In genomic region chr4:149585236-149585635, GRCm38 (mm10) we compare ENCODE assay signal across 12 mouse cellular contexts. TPM values are rescaled to one million over a fixed set of nuclear protein-coding genes. Genes with fewer than 3 reads are reported as not detected.
DNase-seq lines count a peak whose midpoint lies in the region; ATAC-seq and TF ChIP-seq lines count a peak whose summit lies in the region.
"Had no signal": no experiment of that assay in that cellular context is flagged by ENCODE, and none has a peak within 500 bp of the region (broad histone marks: within the 10 kb centered on the region; RNA-seq: fewer than 3 reads in every experiment).

No protein-coding gene starts in this region.

- H3K27ac ChIP-seq in hindbrain, embryonic 10.5 days, result no peak overlapping the region
- no peak overlapping the region for H3K27ac ChIP-seq in hindbrain, embryonic 16.5 days (ENCODE audit: low read depth, low read length)
- H3K27ac ChIP-seq in cortical plate, adult 2 months (ENCODE audit: insufficient read depth, low read length), result no peak overlapping the region

- H3K4me1 ChIP-seq in hindbrain, embryonic 10.5 days (replicated peaks), result peaks cover 36% of the 10 kb centered on the region
- peaks cover 10% of the 10 kb centered on the region for H3K4me1 ChIP-seq in hindbrain, embryonic 16.5 days (ENCODE audit: control insufficient read depth, insufficient read depth, low read depth, low read length)
- H3K4me1 ChIP-seq in cortical plate, adult 2 months (ENCODE audit: control insufficient read depth, insufficient read depth, low read length), result peaks cover 3% of the 10 kb centered on the region; the same call in 1 of the 2 replicates

- no peak for TF ChIP-seq POLR2A in cortical plate, adult 2 months (IDR thresholded peaks at IDR 0.05; ENCODE audit: extremely low read depth, insufficient read depth, low read length)
- no peak for TF ChIP-seq POLR2A in myocyte (IDR thresholded peaks at IDR 0.05; ENCODE audit: insufficient read length, low read depth)

- H3K4me3 ChIP-seq in hindbrain, embryonic 10.5 days, result peak overlapping the region; percentile 81; the same call in 1 of the 2 replicates
- no peak overlapping the region for H3K4me3 ChIP-seq in hindbrain, embryonic 16.5 days (ENCODE audit: low read length)
- H3K4me3 ChIP-seq in cortical plate, adult 2 months (ENCODE audit: insufficient read depth, low read length), result peak overlapping the region; percentile 99; the same call in 1 of the 2 replicates
- H3K4me3 ChIP-seq in myocyte, result peak overlapping the region; percentile 55
- H3K4me3 ChIP-seq: erythroblast, embryonic 14.5 days had no signal

- no peak overlapping the region for H3ac ChIP-seq in myocyte (ENCODE audit: control insufficient read depth, insufficient read length)

- H3K79me2 ChIP-seq in myocyte (ENCODE audit: control insufficient read depth, insufficient read depth), result peaks cover 22% of the 10 kb centered on the region

- no peak for ATAC-seq in hindbrain, embryonic 16.5 days
- 0 out of 2 replicates have a peak, but pooled peaks have one; percentile 46 for ATAC-seq in erythroid progenitor cell, adult 5-6 weeks (replicated peaks; ENCODE audit: low FRiP score, poor library complexity, severe bottlenecking)

- H3K9me3 ChIP-seq in hindbrain, embryonic 10.5 days, result no peaks in the 10 kb centered on the region
- no peaks in the 10 kb centered on the region for H3K9me3 ChIP-seq in hindbrain, embryonic 16.5 days (ENCODE audit: control insufficient read depth, low read length)

- H3K27me3 ChIP-seq in hindbrain, embryonic 10.5 days (ENCODE audit: insufficient read depth, poor library complexity, severe bottlenecking), result peaks cover 61% of the 10 kb centered on the region
- no peaks in the 10 kb centered on the region; the same call in 1 of the 2 replicates for H3K27me3 ChIP-seq in hindbrain, embryonic 16.5 days (replicated peaks; ENCODE audit: control insufficient read depth, insufficient read depth, low read length)
- peaks cover 5% of the 10 kb centered on the region for H3K27me3 ChIP-seq in myocyte (ENCODE audit: control insufficient read depth, insufficient read depth, insufficient read length)

- no peak overlapping the region for H3K9ac ChIP-seq in hindbrain, embryonic 16.5 days (ENCODE audit: low read depth, low read length)

- H3K4me2 ChIP-seq in hindbrain, embryonic 16.5 days (ENCODE audit: low read length), result no peak overlapping the region; the same call in 1 of the 2 replicates
- H3K4me2 ChIP-seq in myocyte (ENCODE audit: low read depth), result no peak overlapping the region

- no peak for TF ChIP-seq CTCF in cortical plate, adult 2 months (IDR thresholded peaks at IDR 0.05; ENCODE audit: extremely low read depth, insufficient read depth, low read length)

- 87% methylated on average over 8 of the region's 8 CpGs for WGBS in hindbrain, embryonic 10.5 days
- WGBS in hindbrain, embryonic 16.5 days, result 87% methylated on average over 8 of the region's 8 CpGs

- no peaks in the 10 kb centered on the region for H3K36me3 ChIP-seq in hindbrain, embryonic 10.5 days
- H3K36me3 ChIP-seq in hindbrain, embryonic 16.5 days (ENCODE audit: control insufficient read depth, insufficient read depth, low read length), result no peaks in the 10 kb centered on the region
- H3K36me3 ChIP-seq in myocyte (ENCODE audit: control insufficient read depth, insufficient read depth), result no peaks in the 10 kb centered on the region

- DNase-seq in hindbrain, embryonic 10.5 days (ENCODE audit: low spot score), result no peak
- no peak for DNase-seq in adrenal gland, adult 18-20 months (ENCODE audit: low spot score in 2 of 2)
- DNase-seq in layer of hippocampus, postnatal 25 days (ENCODE audit: extremely low spot score in 1 of 2, low spot score in 1 of 2), result no peak
- DNase-seq: adrenal gland, adult 8-10 months; embryo, embryonic 11 days; heart, adult 18-20 months; lung, adult 2 months had no signal

TF ChIP-seq in myocyte, 11 proteins besides CTCF, POLR2A, EP300 and RAD21:
- no peak for TF ChIP-seq POLR2AphosphoS2 (IDR thresholded peaks at IDR 0.05; ENCODE audit: insufficient read length, low read depth)
- TF ChIP-seq USF1 (IDR thresholded peaks at IDR 0.05; ENCODE audit: low read depth), result no peak
- TF ChIP-seq MYOD1 (IDR thresholded peaks at IDR 0.05; ENCODE audit: control insufficient read depth in 1 of 3, insufficient read length in 2 of 3, low read depth in 2 of 3), result no peak
- TF ChIP-seq REST (IDR thresholded peaks at IDR 0.05; ENCODE audit: insufficient read depth, insufficient read length), result no peak
- TF ChIP-seq SRF (IDR thresholded peaks at IDR 0.05; ENCODE audit: control insufficient read depth, insufficient read length, low read depth), result no peak
- TF ChIP-seq MAX (IDR thresholded peaks at IDR 0.05; ENCODE audit: low read depth), result no peak
- TF ChIP-seq MYOG (IDR thresholded peaks at IDR 0.05; ENCODE audit: control insufficient read depth in 1 of 3, insufficient read depth in 1 of 3, insufficient read length in 2 of 3, low read depth in 2 of 3), result no peak
- no peak for TF ChIP-seq CEBPB (IDR thresholded peaks at IDR 0.05; ENCODE audit: insufficient read depth, poor library complexity, severe bottlenecking)
- no peak for TF ChIP-seq TCF3 (IDR thresholded peaks at IDR 0.05; ENCODE audit: insufficient read length, low read depth)
- TF ChIP-seq E2F4 (IDR thresholded peaks at IDR 0.05; ENCODE audit: insufficient read depth), result no peak
- TF ChIP-seq TCF12 (IDR thresholded peaks at IDR 0.05; ENCODE audit: insufficient read depth, poor library complexity, severe bottlenecking), result no peak

RNA-seq across cellular contexts. Expression of gene Clstn1, which starts 1.0 kb away (rescaled TPM):
- polyA plus RNA-seq in hindbrain, embryonic 10.5 days (2016; fragmentation: Nextera tagmentation; extraction: Ambion mirVana), result 36.0 and 57.4 TPM in 2 replicates
- polyA plus RNA-seq in hindbrain, embryonic 16.5 days (2015; fragmentation: Nextera tagmentation; extraction: Ambion mirVana), result 60.4 and 66.6 TPM in 2 replicates
- 406 and 407 TPM in 2 replicates for polyA plus RNA-seq in cortical plate, adult 2 months (2012; rRNA removed)
- 0.72 and 0.84 TPM in 2 replicates for total RNA-seq in erythroid progenitor cell, adult 5-6 weeks (2015; ENCODE audit: low replicate concordance)
- 0.64 and 0.83 TPM in 2 replicates for total RNA-seq in erythroid progenitor cell, adult 5-6 weeks (2017; ENCODE audit: low replicate concordance)
- polyA plus RNA-seq in myocyte (2012; fragmentation: generic; extraction: Trizol), result 52.1 TPM
- 100 to 1,000 TPM; 104 to 106 TPM for total RNA-seq in adrenal gland, adult 18-20 months (2021)
- total RNA-seq in layer of hippocampus, postnatal 25 days (2021), result 100 to 1,000 TPM; 782 to 866 TPM
